Mouse (Mus musculus) stomach, embryonic 16.5 days (tissue): ENCODE data around the gene Glyatl3. TPM values are rescaled to one million over a fixed set of nuclear protein-coding genes. Genes with fewer than 3 reads are reported as not detected.
A peak's percentile ranks its signal among the peaks of the same experiment; 100 is the strongest.

Experiments
- ATAC-seq: fragments of 200-750 bp; cut with Nextera tagmentation; 2 replicates; pipeline ENCODE4 v1.8.0; 2017; ENCODE audit warnings: moderate number of reproducible peaks, moderate TSS enrichment; ENCODE audit not compliant: insufficient read depth, low FRiP score
- H3K27ac ChIP-seq: fragments of 300-500 bp; sonication (generic); 2 replicates; pipeline ENCODE4 v1.5.1; 2014; ENCODE audit warnings: low read length
- H3K27me3 ChIP-seq: fragments of 300-500 bp; sonication (generic); 2 replicates; pipeline ENCODE4 v1.6.1; 2014; ENCODE audit warnings: low read length, control low read depth, mixed read lengths; ENCODE audit not compliant: control insufficient read depth, insufficient read depth
- H3K36me3 ChIP-seq: fragments of 300-500 bp; sonication (generic); 2 replicates; pipeline ENCODE4 v1.6.1; 2014; ENCODE audit warnings: low read length; ENCODE audit not compliant: control insufficient read depth, insufficient read depth
- H3K4me1 ChIP-seq: fragments of 300-500 bp; sonication (generic); 2 replicates; pipeline ENCODE4 v1.6.1; 2014; ENCODE audit warnings: low read length, control low read depth, mixed read lengths; ENCODE audit not compliant: control insufficient read depth, insufficient read depth
- H3K4me2 ChIP-seq: fragments of 300-500 bp; sonication (generic); 2 replicates; pipeline ENCODE4 v1.6.1; 2014; ENCODE audit warnings: low read depth, low read length, mixed read lengths
- H3K4me3 ChIP-seq: fragments of 300-500 bp; sonication (generic); replicated peaks from 2 replicates; pipeline ENCODE4 v1.5.1; 2014; ENCODE audit warnings: mild to moderate bottlenecking, low read length
- H3K9ac ChIP-seq: fragments of 300-500 bp; sonication (generic); 2 replicates; pipeline ENCODE4 v1.6.1; 2014; ENCODE audit warnings: low read length
- H3K9me3 ChIP-seq: fragments of 300-500 bp; sonication (generic); replicated peaks from 2 replicates; pipeline ENCODE4 v1.6.1; 2016; ENCODE audit warnings: low read length, control low read depth; ENCODE audit not compliant: control insufficient read depth
- WGBS: fragments of 180-500 bp; shearing (Covaris S2); extraction: QIAGEN DNeasy Blood & Tissue Kit; methylation state at CpG from one replicate; pipeline ENCODE4 v1.1.7; 2014; 5-methylcytosine and 5-hydroxymethylcytosine counted together
- polyA plus RNA-seq: library from polyadenylated mRNA; unstranded; fragments of >200 nt; fragmentation: Nextera tagmentation; extraction: Ambion mirVana; gene quantifications from 2 replicates; pipeline ENCODE4 v1.2.1, GENCODE M21; 2015

The Glyatl3 gene
- polyA plus RNA-seq, 1 experiment from 2014 or later: not detected

DNA sequence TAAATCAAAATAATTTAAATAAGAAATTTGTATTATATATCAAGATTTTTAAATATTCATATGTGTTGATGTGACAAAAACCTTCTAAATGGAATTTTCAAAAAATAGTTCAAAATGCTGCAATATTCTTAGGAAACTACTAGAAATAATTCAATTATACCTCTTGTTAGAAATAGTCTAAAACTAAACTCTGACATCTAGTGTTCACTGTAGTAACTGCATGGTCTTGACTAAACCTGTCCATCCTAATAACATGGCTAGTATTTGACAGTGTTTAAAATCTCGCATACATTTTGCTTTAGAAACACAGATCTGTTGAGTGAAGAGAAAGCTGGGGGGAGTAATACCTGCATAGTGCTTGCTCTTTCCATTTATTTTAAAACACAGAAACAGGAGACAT, 17.3 kb downstream of the Glyatl3 start:
- H3K9me3 ChIP-seq: no peaks in the 10 kb centered on the region
- no peak overlapping the region for H3K4me2 ChIP-seq
- 57% methylated on average over 1 of the region's 1 CpGs for WGBS
- H3K27ac ChIP-seq: no peak overlapping the region
- H3K36me3 ChIP-seq: no peaks in the 10 kb centered on the region
- no peak overlapping the region for H3K4me3 ChIP-seq
- H3K9ac ChIP-seq: no peak overlapping the region
- no peaks in the 10 kb centered on the region for H3K4me1 ChIP-seq
- no peaks in the 10 kb centered on the region for H3K27me3 ChIP-seq
- no peak for ATAC-seq

DNA sequence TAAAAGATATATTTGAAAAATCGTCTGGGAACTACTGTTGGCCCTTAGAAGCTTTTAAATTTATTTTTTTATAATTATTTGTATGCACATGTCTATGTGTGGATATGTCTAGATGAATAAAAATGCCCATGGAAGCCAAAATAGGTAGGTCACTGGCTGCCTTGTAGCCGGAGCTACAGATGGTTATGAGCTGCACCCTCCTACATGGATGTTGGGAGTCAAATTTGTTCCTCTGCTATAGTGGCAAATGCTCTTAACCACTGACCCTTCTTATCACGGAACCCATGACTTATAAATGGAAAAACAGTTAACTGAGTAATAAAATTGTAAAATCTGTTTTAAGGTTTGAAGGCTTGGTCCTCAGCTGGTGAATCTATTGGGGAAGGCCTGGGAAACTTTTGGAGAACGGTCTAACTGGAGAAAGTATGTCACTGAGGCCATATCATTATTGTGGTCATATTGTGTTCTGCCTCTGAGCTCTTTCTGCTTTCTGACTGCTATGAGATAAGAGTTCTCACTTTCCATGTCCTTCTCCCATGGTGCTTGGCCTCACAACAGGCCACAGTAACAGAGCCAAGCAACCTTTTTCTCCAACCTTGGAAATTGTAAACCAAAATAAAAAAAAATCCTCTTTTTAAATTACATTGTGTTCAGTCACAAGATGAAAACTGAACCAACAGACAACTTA, 26.2 kb downstream of the Glyatl3 start:
- 79% methylated on average over 4 of the region's 4 CpGs for WGBS
- Histone ChIP-seq H3K27ac (no peak overlapping the region), H3K9ac (no peak overlapping the region), H3K4me3 (no peak overlapping the region), H3K4me1 (no peaks in the 10 kb centered on the region), H3K27me3 (no peaks in the 10 kb centered on the region), H3K36me3 (no peaks in the 10 kb centered on the region), H3K4me2 (no peak overlapping the region), H3K9me3 (no peaks in the 10 kb centered on the region)
- ATAC-seq: no peak

DNA sequence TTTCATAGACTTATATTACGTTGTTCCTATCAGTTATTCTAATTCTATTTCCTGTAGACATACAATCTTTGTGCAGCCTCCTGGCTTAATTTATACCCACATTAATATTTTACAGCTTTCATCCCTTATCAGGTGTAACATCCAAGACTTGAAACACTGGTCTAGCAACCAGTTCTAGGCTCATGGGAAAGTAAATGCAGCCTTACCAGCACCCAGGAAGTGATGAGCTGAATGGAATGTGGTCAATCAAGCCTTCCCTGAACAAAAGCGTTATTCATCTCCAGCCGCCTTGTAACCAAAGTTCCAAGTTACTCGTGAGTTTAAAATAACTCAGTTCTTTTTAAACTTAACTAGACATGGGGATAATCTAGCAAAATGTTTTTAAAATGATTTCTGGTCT, 29.0 kb downstream of the Glyatl3 start:
- no peak overlapping the region for H3K4me2 ChIP-seq
- H3K4me1 ChIP-seq: no peaks in the 10 kb centered on the region
- 66% methylated on average over 4 of the region's 4 CpGs for WGBS

DNA sequence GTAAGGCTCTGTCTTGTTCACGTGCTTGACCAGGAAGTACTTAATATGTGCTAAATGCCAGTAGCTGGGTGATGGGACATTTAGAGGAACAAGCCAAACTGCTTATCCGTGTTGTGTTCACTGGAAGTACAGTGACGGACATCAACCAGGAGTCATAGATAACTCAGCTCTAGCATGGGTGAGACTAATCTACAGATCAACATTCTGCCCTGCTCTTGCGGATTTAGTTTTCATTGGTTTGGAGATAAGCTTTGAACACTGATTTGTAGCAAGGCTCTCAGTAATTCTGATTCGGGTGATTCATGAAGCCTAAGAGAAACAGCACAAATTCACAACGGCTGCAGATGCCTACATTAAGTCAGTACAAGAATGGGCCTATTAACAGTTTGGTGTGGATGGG, 32.0 kb downstream of the Glyatl3 start:
- Histone ChIP-seq H3K9ac (no peak overlapping the region), H3K4me2 (no peak overlapping the region), H3K36me3 (no peaks in the 10 kb centered on the region), H3K9me3 (no peaks in the 10 kb centered on the region), H3K4me3 (no peak overlapping the region), H3K27me3 (no peaks in the 10 kb centered on the region), H3K4me1 (no peaks in the 10 kb centered on the region), H3K27ac (no peak overlapping the region)
- WGBS: 74% methylated on average over 6 of the region's 6 CpGs
- no peak for ATAC-seq

More for the DNA sequence above, 29.0 kb downstream of the Glyatl3 start:
- no peak overlapping the region for H3K9ac ChIP-seq
- no peak overlapping the region for H3K4me3 ChIP-seq
- ATAC-seq: 0 out of 2 replicates have a peak, but pooled peaks have one; percentile 48
- no peaks in the 10 kb centered on the region for H3K36me3 ChIP-seq
- H3K9me3 ChIP-seq: no peaks in the 10 kb centered on the region
- H3K27me3 ChIP-seq: no peaks in the 10 kb centered on the region
- H3K27ac ChIP-seq: no peak overlapping the region; the same call in 1 of the 2 replicates

DNA sequence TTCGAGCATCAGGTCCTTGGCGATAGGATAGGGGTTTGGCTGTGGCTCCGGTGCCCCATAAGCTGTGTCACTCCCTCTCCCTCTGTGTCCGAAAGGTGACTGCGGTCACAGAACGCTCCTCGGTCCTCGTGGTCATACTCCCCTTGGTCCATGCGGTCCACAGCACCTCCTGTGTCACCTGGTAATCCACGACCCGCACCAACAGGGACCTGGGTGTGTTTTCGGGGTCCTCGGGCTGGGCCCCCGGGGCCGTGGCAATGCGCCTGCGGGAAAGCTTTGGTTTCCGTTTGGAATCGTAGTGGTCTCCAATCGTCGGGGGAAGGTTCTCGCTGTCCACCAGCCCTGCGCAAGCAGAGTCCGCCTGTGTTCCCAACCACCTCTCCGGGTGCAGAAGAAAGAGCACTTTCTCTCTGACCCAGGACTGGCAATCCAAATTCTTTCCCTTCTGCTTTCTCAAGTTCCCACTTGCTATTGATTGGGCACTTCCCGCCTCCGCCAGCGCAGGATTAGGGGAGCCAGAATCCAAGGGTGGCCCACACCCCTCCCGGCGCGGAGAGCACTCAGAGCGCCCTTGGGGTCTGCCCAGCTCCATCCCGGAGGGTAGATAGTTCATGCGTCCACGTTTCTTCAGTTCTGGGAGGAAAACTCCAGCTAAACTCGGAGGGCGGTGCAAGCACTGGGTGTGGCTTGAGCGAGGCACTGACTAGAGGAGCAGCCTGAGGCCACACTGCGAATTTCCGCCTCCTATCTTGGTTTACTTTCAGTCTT, 34.0 kb downstream of the Glyatl3 start, which contains the start of gene 9130008F23Rik:
Gene 9130008F23Rik (minus strand): TSS at position 636 of the 768 bp plus-strand sequence.
- Histone ChIP-seq H3K9ac (peak within 1 kb of the TSS; percentile 78), H3K36me3 (no peaks in the 10 kb centered on the region), H3K4me1 (no peaks in the 10 kb centered on the region), H3K9me3 (no peaks in the 10 kb centered on the region), H3K4me2 (peak within 1 kb of the TSS; percentile 63), H3K4me3 (peak within 1 kb of the TSS; percentile 82), H3K27ac (peak within 1 kb of the TSS; percentile 87), H3K27me3 (no peaks in the 10 kb centered on the region)
- WGBS: under 1% methylated on average over 40 of the region's 40 CpGs
- peak; percentile 87 for ATAC-seq

DNA sequence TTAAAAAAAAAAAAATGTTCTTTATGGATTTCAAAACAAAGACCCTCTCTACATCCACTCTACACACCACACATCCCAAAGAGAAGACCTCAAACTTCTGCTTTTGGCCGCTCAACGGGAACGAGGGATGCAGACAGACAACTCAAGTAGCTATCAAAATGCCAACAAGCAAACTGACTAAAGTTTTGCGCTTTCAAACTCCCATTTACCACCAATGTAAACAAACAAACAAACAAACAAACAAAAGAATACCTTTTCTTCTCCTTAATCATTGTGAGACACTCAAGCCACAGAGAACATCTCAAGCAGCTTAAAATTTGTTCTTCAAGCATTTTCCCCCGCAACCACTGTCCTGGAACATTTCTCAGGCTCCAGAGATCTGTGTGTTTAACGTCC, 34.6 kb downstream of the Glyatl3 start:
- no peaks in the 10 kb centered on the region for H3K36me3 ChIP-seq

DNA sequence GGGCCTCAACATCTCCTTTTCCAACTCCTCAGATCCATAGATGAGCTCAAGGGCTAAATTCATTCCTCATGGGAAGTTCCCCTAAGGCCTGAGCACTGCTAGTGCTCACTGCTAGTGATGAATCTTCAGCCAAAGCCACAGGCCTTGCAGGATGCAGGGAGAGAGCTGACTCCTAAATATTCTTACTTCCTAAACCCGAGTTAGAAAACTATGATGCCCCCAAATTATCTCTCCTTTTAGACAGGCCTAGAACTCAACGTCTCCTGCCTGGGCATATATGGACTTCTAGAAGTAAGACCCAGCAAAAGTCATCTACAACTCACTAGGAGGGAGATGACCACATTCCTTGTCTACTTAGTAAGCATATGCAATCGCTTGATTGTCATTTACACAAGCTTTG, 36.4 kb downstream of the Glyatl3 start:
- no peaks in the 10 kb centered on the region for H3K36me3 ChIP-seq

More for the DNA sequence above, 34.6 kb downstream of the Glyatl3 start:
- Histone ChIP-seq H3K9me3 (no peaks in the 10 kb centered on the region), H3K27ac (0 out of 2 replicates have a peak overlapping the region, but pooled peaks have one; percentile 87), H3K4me2 (peak overlapping the region; percentile 63), H3K4me3 (peak overlapping the region; percentile 82), H3K9ac (peak overlapping the region; percentile 78), H3K4me1 (no peaks in the 10 kb centered on the region), H3K27me3 (no peaks in the 10 kb centered on the region)
- ATAC-seq: no peak
- WGBS: 15% methylated on average over 6 of the region's 6 CpGs

DNA sequence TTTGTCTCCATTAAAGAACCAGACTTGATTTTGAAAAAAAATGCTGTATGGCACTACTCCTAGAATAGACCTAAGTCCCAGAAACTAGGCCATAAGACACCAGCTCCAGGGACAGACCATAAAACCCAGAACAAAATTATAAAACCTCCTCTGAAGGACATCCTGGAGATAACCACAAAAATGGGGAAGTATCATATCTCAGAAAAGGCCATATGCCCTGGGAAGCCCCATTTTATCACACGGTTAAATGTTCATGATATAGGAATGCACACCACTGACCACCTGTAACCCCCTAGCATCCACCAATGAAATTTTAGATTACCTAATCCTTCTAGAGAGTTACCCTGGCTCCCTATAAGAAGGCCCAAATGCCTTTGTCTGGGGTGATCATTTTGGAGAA, 38.6 kb downstream of the Glyatl3 start:
- no peak for ATAC-seq
- Histone ChIP-seq H3K4me3 (no peak overlapping the region), H3K36me3 (no peaks in the 10 kb centered on the region), H3K4me1 (no peaks in the 10 kb centered on the region), H3K9ac (no peak overlapping the region), H3K9me3 (no peaks in the 10 kb centered on the region), H3K27ac (no peak overlapping the region), H3K4me2 (no peak overlapping the region), H3K27me3 (no peaks in the 10 kb centered on the region)
- WGBS: 81% methylated on average over 1 of the region's 1 CpGs

More for the DNA sequence above, 36.4 kb downstream of the Glyatl3 start:
- Histone ChIP-seq H3K4me2 (peak overlapping the region; percentile 63), H3K4me1 (no peaks in the 10 kb centered on the region), H3K4me3 (peak overlapping the region; percentile 82), H3K27me3 (no peaks in the 10 kb centered on the region), H3K9ac (peak overlapping the region; percentile 55), H3K27ac (no peak overlapping the region), H3K9me3 (no peaks in the 10 kb centered on the region)
- ATAC-seq: no peak
- WGBS: 37% methylated on average over 3 of the region's 3 CpGs

DNA sequence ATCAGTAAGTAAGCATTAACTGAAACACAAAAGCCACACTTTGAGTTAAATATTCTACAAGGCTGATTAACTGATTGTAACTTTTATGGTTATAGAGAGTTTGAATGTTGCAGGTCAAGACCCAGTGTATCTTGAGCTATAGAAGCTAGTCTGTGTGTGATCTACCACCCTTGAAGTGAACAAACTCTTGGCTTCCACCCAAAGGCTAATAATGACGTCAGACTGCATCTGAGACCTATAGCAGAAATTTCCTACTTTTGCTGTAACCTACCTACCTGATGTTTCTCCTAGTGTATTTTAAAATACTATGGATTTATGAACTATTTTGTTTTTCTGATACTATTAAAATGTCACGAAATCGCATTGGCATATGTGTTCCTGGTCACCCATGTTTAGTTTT, 39.4 kb downstream of the Glyatl3 start:
- no peak overlapping the region for H3K4me3 ChIP-seq
- H3K9ac ChIP-seq: no peak overlapping the region
- 70% methylated on average over 3 of the region's 3 CpGs for WGBS
- no peaks in the 10 kb centered on the region for H3K9me3 ChIP-seq
- H3K4me1 ChIP-seq: no peaks in the 10 kb centered on the region
- no peaks in the 10 kb centered on the region for H3K27me3 ChIP-seq
- H3K4me2 ChIP-seq: no peak overlapping the region
- no peak overlapping the region for H3K27ac ChIP-seq
- no peak for ATAC-seq
- no peaks in the 10 kb centered on the region for H3K36me3 ChIP-seq
